18 mouse cellular contexts compared by ENCODE assay signal in the genomic region with DNA sequence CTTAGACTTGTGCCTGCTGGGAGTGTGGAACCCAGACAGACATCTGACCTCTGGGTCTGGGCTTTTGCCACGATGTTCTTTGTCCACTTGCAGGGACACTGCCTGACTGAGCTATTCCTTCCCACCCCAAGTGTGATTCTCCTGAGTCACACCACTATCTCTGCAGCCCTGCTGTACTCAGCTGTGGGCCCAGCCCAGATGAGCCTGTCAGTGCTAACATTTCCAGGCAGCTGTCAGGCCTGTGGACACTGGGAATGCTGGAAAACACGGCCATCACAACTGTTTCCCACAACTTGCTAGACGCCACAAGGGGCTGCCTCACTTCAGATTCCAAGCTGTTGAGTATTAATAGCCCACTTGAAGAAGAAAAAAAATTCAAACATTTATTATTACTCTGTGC. TPM values are rescaled to one million over a fixed set of nuclear protein-coding genes. Genes with fewer than 3 reads are reported as not detected.
A peak's percentile ranks its signal among the peaks of the same experiment; 100 is the strongest.
DNase-seq lines count a peak whose midpoint lies in the region; ATAC-seq and TF ChIP-seq lines count a peak whose summit lies in the region.
"Had no signal": no experiment of that assay in that cellular context is flagged by ENCODE, and none has a peak within 500 bp of the region (broad histone marks: within the 10 kb centered on the region; RNA-seq: fewer than 3 reads in every experiment).

No protein-coding gene starts in this region.

- H3K9me3 ChIP-seq in heart, embryonic 14.5 days (ENCODE audit: control insufficient read depth, low read length) = no peaks in the 10 kb centered on the region
- no peaks in the 10 kb centered on the region for H3K9me3 ChIP-seq in liver, embryonic 14.5 days (ENCODE audit: control insufficient read depth, low read length)
- H3K9me3 ChIP-seq in hindbrain, embryonic 16.5 days (ENCODE audit: control insufficient read depth, low read length) = no peaks in the 10 kb centered on the region
- H3K9me3 ChIP-seq: embryonic facial prominence, embryonic 15.5 days; intestine, embryonic 15.5 days; lung, embryonic 15.5 days; midbrain, embryonic 13.5 days; neural tube, embryonic 15.5 days had no signal

- peaks cover 12 to 27% of the 10 kb centered on the region in 2 experiments for H3K4me1 ChIP-seq in heart, embryonic 14.5 days (ENCODE audit: control insufficient read depth in 2 of 2, insufficient read depth in 2 of 2, low read length in 2 of 2)
- H3K4me1 ChIP-seq in liver, embryonic 14.5 days (replicated peaks; ENCODE audit: control insufficient read depth in 2 of 2, insufficient read depth in 2 of 2, low read length in 1 of 2) = peaks cover 37 to 40% of the 10 kb centered on the region in 2 experiments
- peaks cover 6% of the 10 kb centered on the region for H3K4me1 ChIP-seq in hindbrain, embryonic 16.5 days (ENCODE audit: control insufficient read depth, insufficient read depth, low read depth, low read length)

- intact Hi-C loops in heart, postnatal 14 days (cut with DNase I) = no loop called here

- H3K79me3 ChIP-seq in C2C12 (ENCODE audit: low read depth) = no peaks in the 10 kb centered on the region

- H3K9ac ChIP-seq in heart, embryonic 14.5 days (ENCODE audit: low read length) = no peak overlapping the region
- H3K9ac ChIP-seq in liver, embryonic 14.5 days (replicated peaks) = peak overlapping the region; percentile 60
- H3K9ac ChIP-seq in hindbrain, embryonic 16.5 days (ENCODE audit: low read depth, low read length) = no peak overlapping the region
- H3K9ac ChIP-seq: embryonic facial prominence, embryonic 15.5 days; intestine, embryonic 15.5 days; lung, embryonic 15.5 days; midbrain, embryonic 13.5 days; neural tube, embryonic 15.5 days had no signal

- TF ChIP-seq CTCF in C2C12 (IDR thresholded peaks at IDR 0.05; ENCODE audit: control insufficient read depth, insufficient read depth, insufficient read length) = no peak
- no peak for TF ChIP-seq CTCF in liver, embryonic 14.5 days (IDR thresholded peaks at IDR 0.05; ENCODE audit: low read depth)

- 24% methylated on average over 3 of the region's 3 CpGs for WGBS in heart, embryonic 14.5 days
- 60% methylated on average over 3 of the region's 3 CpGs for WGBS in liver, embryonic 14.5 days (ENCODE audit: insufficient replicate concordance)
- 76% methylated on average over 3 of the region's 3 CpGs for WGBS in hindbrain, embryonic 16.5 days

- peak overlapping the region; percentile 39 to 69 for H3K27ac ChIP-seq in heart, embryonic 14.5 days (replicated peaks in 1 of 2; ENCODE audit: control insufficient read depth in 1 of 2, insufficient read depth in 1 of 2, low read depth in 2 of 2, low read length in 2 of 2)
- peak overlapping the region; percentile 88 for H3K27ac ChIP-seq in liver, embryonic 14.5 days
- H3K27ac ChIP-seq in hindbrain, embryonic 16.5 days (ENCODE audit: low read depth, low read length) = no peak overlapping the region
- H3K27ac ChIP-seq: embryonic facial prominence, embryonic 15.5 days; intestine, embryonic 15.5 days; lung, embryonic 15.5 days; macrophage; midbrain, embryonic 13.5 days; neural tube, embryonic 15.5 days had no signal

- no peak overlapping the region for H3K4me2 ChIP-seq in heart, embryonic 14.5 days (ENCODE audit: low read length)
- peak overlapping the region; percentile 55 for H3K4me2 ChIP-seq in liver, embryonic 14.5 days (ENCODE audit: low read depth)
- no peak overlapping the region for H3K4me2 ChIP-seq in hindbrain, embryonic 16.5 days (ENCODE audit: low read length)
- H3K4me2 ChIP-seq: embryonic facial prominence, embryonic 15.5 days; intestine, embryonic 15.5 days; lung, embryonic 15.5 days; midbrain, embryonic 13.5 days; neural tube, embryonic 15.5 days had no signal

- TF ChIP-seq EP300 in liver, embryonic 14.5 days (IDR thresholded peaks at IDR 0.05; ENCODE audit: low read depth) = 0 out of 2 replicates have a peak, but pooled peaks have one; percentile 39

- no peak overlapping the region for H3K4me3 ChIP-seq in heart, embryonic 14.5 days (ENCODE audit: control insufficient read depth in 1 of 2, insufficient read depth in 1 of 2, low read depth in 1 of 2, low read length in 2 of 2)
- no peak overlapping the region for H3K4me3 ChIP-seq in C2C12 (ENCODE audit: insufficient read depth, poor library complexity, severe bottlenecking)
- H3K4me3 ChIP-seq in liver, embryonic 14.5 days (ENCODE audit: insufficient read depth in 1 of 2, low read depth in 2 of 2, low read length in 2 of 2) = no peak overlapping the region
- H3K4me3 ChIP-seq in hindbrain, embryonic 16.5 days (ENCODE audit: low read length) = no peak overlapping the region
- H3K4me3 ChIP-seq: embryonic facial prominence, embryonic 15.5 days; intestine, embryonic 15.5 days; lung, embryonic 15.5 days; midbrain, embryonic 13.5 days; neural tube, embryonic 15.5 days had no signal

- H3ac ChIP-seq in C2C12 (ENCODE audit: control insufficient read depth, insufficient read length, low read depth) = no peak overlapping the region

- H3K79me2 ChIP-seq in C2C12 (ENCODE audit: control insufficient read depth, insufficient read depth) = peaks cover under 1% of the 10 kb centered on the region

- ATAC-seq in heart, embryonic 14.5 days (ENCODE audit: insufficient number of reproducible peaks, insufficient read depth, low FRiP score, low read depth) = no peak
- peak; percentile 62 for ATAC-seq in erythroblast, adult 5-6 weeks (replicated peaks; ENCODE audit: low FRiP score, poor library complexity, severe bottlenecking)
- ATAC-seq in liver, embryonic 14.5 days (ENCODE audit: insufficient read depth) = peak; percentile 69
- ATAC-seq in hindbrain, embryonic 16.5 days = no peak
- ATAC-seq: forebrain, embryonic 14.5 days; intestine, embryonic 15.5 days; midbrain, embryonic 13.5 days had no signal

- no peak for DNase-seq in heart, postnatal 14 days
- DNase-seq in liver, embryonic 14.5 days (ENCODE audit: low read depth in 3 of 3, low spot score in 3 of 3) = peak in 1 of 3 experiments; percentile 59
- no peak for DNase-seq in retina, postnatal 1 day
- DNase-seq: adrenal gland, postnatal 25 days; cerebellum, adult 9-10 months; gastrocnemius, postnatal 36 days; left cerebral cortex, postnatal 4 days had no signal

- H3K36me3 ChIP-seq in heart, embryonic 14.5 days (ENCODE audit: control insufficient read depth, insufficient read depth, low read length) = no peaks in the 10 kb centered on the region
- H3K36me3 ChIP-seq in C2C12 (ENCODE audit: control insufficient read depth, insufficient read depth) = no peaks in the 10 kb centered on the region
- no peaks in the 10 kb centered on the region for H3K36me3 ChIP-seq in liver, embryonic 14.5 days (replicated peaks; ENCODE audit: control insufficient read depth, insufficient read depth, low read depth)
- H3K36me3 ChIP-seq in hindbrain, embryonic 16.5 days (ENCODE audit: control insufficient read depth, insufficient read depth, low read length) = no peaks in the 10 kb centered on the region
- H3K36me3 ChIP-seq: embryonic facial prominence, embryonic 15.5 days; intestine, embryonic 15.5 days; lung, embryonic 15.5 days; midbrain, embryonic 13.5 days; neural tube, embryonic 15.5 days had no signal

- H3K27me3 ChIP-seq in heart, embryonic 14.5 days (ENCODE audit: control insufficient read depth, insufficient read depth, low read length) = no peaks in the 10 kb centered on the region
- H3K27me3 ChIP-seq in C2C12 (ENCODE audit: control insufficient read depth, insufficient read depth, insufficient read length) = no peaks in the 10 kb centered on the region
- H3K27me3 ChIP-seq in liver, embryonic 14.5 days (ENCODE audit: control insufficient read depth, insufficient read depth, low read length) = no peaks in the 10 kb centered on the region
- peaks cover 2% of the 10 kb centered on the region; the same call in 1 of the 2 replicates for H3K27me3 ChIP-seq in hindbrain, embryonic 16.5 days (replicated peaks; ENCODE audit: control insufficient read depth, insufficient read depth, low read length)
- H3K27me3 ChIP-seq: embryonic facial prominence, embryonic 15.5 days; intestine, embryonic 15.5 days; lung, embryonic 15.5 days had no signal

TF ChIP-seq in C2C12, 6 proteins besides CTCF, POLR2A, EP300 and RAD21:
- peak; percentile 97 for TF ChIP-seq MYOD1 (IDR thresholded peaks at IDR 0.05; ENCODE audit: control insufficient read depth, insufficient read length, low read depth)
- no peak for TF ChIP-seq MYOG (IDR thresholded peaks at IDR 0.05; ENCODE audit: control insufficient read depth, extremely low read depth, insufficient read length)

RNA-seq across cellular contexts. Expression of a gene that starts 5.0 kb away (rescaled TPM):
- 189 and 209 TPM in 2 replicates for polyA plus RNA-seq in heart, embryonic 14.5 days (2014; fragmentation: Nextera tagmentation; extraction: Ambion mirVana)
- 10 to 100 TPM in 1 of 2 experiments, 1 to 10 TPM in 1; 9.2 to 20.7 TPM for total RNA-seq in heart, postnatal 14 days (2021)
- polyA plus RNA-seq in C2C12 (2012; fragmentation: generic; extraction: Trizol) = 437 TPM
- 113 and 145 TPM in 2 replicates for total RNA-seq in erythroblast, adult 5-6 weeks (2015; ENCODE audit: low replicate concordance)
- total RNA-seq in erythroblast, adult 5-6 weeks (2017; ENCODE audit: low replicate concordance) = 150 and 198 TPM in 2 replicates
- polyA plus RNA-seq in liver, embryonic 14.5 days (2012; rRNA removed) = 87.7 and 139 TPM in 2 replicates
- polyA plus RNA-seq in liver, embryonic 14.5 days (2014; fragmentation: Nextera tagmentation; extraction: Ambion mirVana) = 388 and 401 TPM in 2 replicates
- polyA plus RNA-seq in hindbrain, embryonic 16.5 days (2015; fragmentation: Nextera tagmentation; extraction: Ambion mirVana) = 54.2 and 66.2 TPM in 2 replicates

RNA-seq across cellular contexts. Expression of a gene that starts 21.4 kb away (rescaled TPM):
- polyA plus RNA-seq in heart, embryonic 14.5 days (2014; fragmentation: Nextera tagmentation; extraction: Ambion mirVana) = 0.91 and 1.2 TPM in 2 replicates
- total RNA-seq in heart, postnatal 14 days (2021) = 1 to 10 TPM; 5.5 to 6.0 TPM
- polyA plus RNA-seq in C2C12 (2012; fragmentation: generic; extraction: Trizol) = 0.36 TPM
- total RNA-seq in erythroblast, adult 5-6 weeks (2015; ENCODE audit: low replicate concordance) = not detected in 2 replicates
- not detected in 2 replicates for total RNA-seq in erythroblast, adult 5-6 weeks (2017; ENCODE audit: low replicate concordance)
- polyA plus RNA-seq in liver, embryonic 14.5 days (2012; rRNA removed) = 0.74 and 1.2 TPM in 2 replicates
- 0.28 and 0.40 TPM in 2 replicates for polyA plus RNA-seq in liver, embryonic 14.5 days (2014; fragmentation: Nextera tagmentation; extraction: Ambion mirVana)
- 1.5 and 1.6 TPM in 2 replicates for polyA plus RNA-seq in hindbrain, embryonic 16.5 days (2015; fragmentation: Nextera tagmentation; extraction: Ambion mirVana)
- polyA plus RNA-seq: macrophage had no signal

RNA-seq across cellular contexts. Expression of a gene that starts 51.9 kb away (rescaled TPM):
- polyA plus RNA-seq in heart, embryonic 14.5 days (2014; fragmentation: Nextera tagmentation; extraction: Ambion mirVana) = 22.3 and 23.8 TPM in 2 replicates
- 10 to 100 TPM; 17.5 to 19.5 TPM for total RNA-seq in heart, postnatal 14 days (2021)
- 3.9 TPM for polyA plus RNA-seq in C2C12 (2012; fragmentation: generic; extraction: Trizol)
- total RNA-seq in erythroblast, adult 5-6 weeks (2015; ENCODE audit: low replicate concordance) = 4.8 and 7.9 TPM in 2 replicates
- total RNA-seq in erythroblast, adult 5-6 weeks (2017; ENCODE audit: low replicate concordance) = 11.8 and 14.8 TPM in 2 replicates
- polyA plus RNA-seq in liver, embryonic 14.5 days (2012; rRNA removed) = 5.4 TPM in 2 replicates
- 6.9 and 7.7 TPM in 2 replicates for polyA plus RNA-seq in liver, embryonic 14.5 days (2014; fragmentation: Nextera tagmentation; extraction: Ambion mirVana)
- 14.9 and 15.5 TPM in 2 replicates for polyA plus RNA-seq in hindbrain, embryonic 16.5 days (2015; fragmentation: Nextera tagmentation; extraction: Ambion mirVana)

Comparison
In these comparisons a context has a peak if more than half of its experiments do, and no peak if none do; other contexts are left out.
1. ATAC-seq: peak in erythroblast, adult 5-6 weeks (single experiment) and liver, embryonic 14.5 days (single experiment); none in heart, embryonic 14.5 days (single experiment) and hindbrain, embryonic 16.5 days (single experiment).